Mouse (Mus musculus) midbrain, embryonic 11.5 days (tissue): ENCODE results near the gene Ccdc162. TPM values are rescaled to one million over a fixed set of nuclear protein-coding genes. Genes with fewer than 3 reads are reported as not detected.

Experiments used
- ATAC-seq: fragments of 200-750 bp; cut with Nextera tagmentation; 2 replicates; pipeline ENCODE4 v1.8.0; 2017; ENCODE audit warnings: moderate TSS enrichment, moderate library complexity; ENCODE audit not compliant: low FRiP score
- DNase-seq: peaks from one replicate; pipeline ENCODE4 v3.0.0; 2015; ENCODE audit warnings: low spot score; ENCODE audit errors: missing footprints
- H3K27ac ChIP-seq: fragments of 300-500 bp; sonication (generic); 2 replicates; pipeline ENCODE4 v1.5.1; 2014; ENCODE audit warnings: low read depth, low read length
- H3K27me3 ChIP-seq: fragments of 300-500 bp; sonication (generic); 2 replicates; pipeline ENCODE4 v1.6.1; 2014; ENCODE audit warnings: mild to moderate bottlenecking, low read length, moderate library complexity, mixed read lengths; ENCODE audit not compliant: control insufficient read depth, insufficient read depth
- H3K36me3 ChIP-seq: fragments of 300-500 bp; sonication (generic); 2 replicates; pipeline ENCODE4 v1.6.1; 2014; ENCODE audit warnings: mild to moderate bottlenecking, low read length, moderate library complexity, mixed read lengths; ENCODE audit not compliant: control insufficient read depth, insufficient read depth
- H3K4me1 ChIP-seq: fragments of 300-500 bp; sonication (generic); 2 replicates; pipeline ENCODE4 v1.6.1; 2014; ENCODE audit warnings: low read length; ENCODE audit not compliant: control insufficient read depth, insufficient read depth
- H3K4me2 ChIP-seq: fragments of 300-500 bp; sonication (generic); 2 replicates; pipeline ENCODE4 v1.6.1; 2014; ENCODE audit warnings: mild to moderate bottlenecking, moderate library complexity
- H3K4me3 ChIP-seq: fragments of 300-500 bp; sonication (generic); 2 replicates; pipeline ENCODE4 v1.5.1; 2014; ENCODE audit warnings: low read depth, low read length
- H3K9ac ChIP-seq: fragments of 300-500 bp; sonication (generic); 2 replicates; pipeline ENCODE4 v1.6.1; 2014; ENCODE audit warnings: low read length
- H3K9me3 ChIP-seq: fragments of 300-500 bp; sonication (generic); 2 replicates; pipeline ENCODE4 v1.6.1; 2016; ENCODE audit warnings: low read length; ENCODE audit not compliant: control insufficient read depth
- WGBS: fragments of 180-500 bp; shearing (Covaris S2); extraction: QIAGEN DNeasy Blood & Tissue Kit; methylation state at CpG from one replicate; pipeline ENCODE4 v1.1.7; 2014; 5-methylcytosine and 5-hydroxymethylcytosine counted together
- polyA plus RNA-seq: library from polyadenylated mRNA; unstranded; fragments of >200 nt; fragmentation: Nextera tagmentation; extraction: Ambion mirVana; gene quantifications from 2 replicates; pipeline ENCODE4 v1.2.1, GENCODE M21; 2014

The Ccdc162 gene
- polyA plus RNA-seq, 1 experiment from 2014 or later = 0.33 TPM

DNA sequence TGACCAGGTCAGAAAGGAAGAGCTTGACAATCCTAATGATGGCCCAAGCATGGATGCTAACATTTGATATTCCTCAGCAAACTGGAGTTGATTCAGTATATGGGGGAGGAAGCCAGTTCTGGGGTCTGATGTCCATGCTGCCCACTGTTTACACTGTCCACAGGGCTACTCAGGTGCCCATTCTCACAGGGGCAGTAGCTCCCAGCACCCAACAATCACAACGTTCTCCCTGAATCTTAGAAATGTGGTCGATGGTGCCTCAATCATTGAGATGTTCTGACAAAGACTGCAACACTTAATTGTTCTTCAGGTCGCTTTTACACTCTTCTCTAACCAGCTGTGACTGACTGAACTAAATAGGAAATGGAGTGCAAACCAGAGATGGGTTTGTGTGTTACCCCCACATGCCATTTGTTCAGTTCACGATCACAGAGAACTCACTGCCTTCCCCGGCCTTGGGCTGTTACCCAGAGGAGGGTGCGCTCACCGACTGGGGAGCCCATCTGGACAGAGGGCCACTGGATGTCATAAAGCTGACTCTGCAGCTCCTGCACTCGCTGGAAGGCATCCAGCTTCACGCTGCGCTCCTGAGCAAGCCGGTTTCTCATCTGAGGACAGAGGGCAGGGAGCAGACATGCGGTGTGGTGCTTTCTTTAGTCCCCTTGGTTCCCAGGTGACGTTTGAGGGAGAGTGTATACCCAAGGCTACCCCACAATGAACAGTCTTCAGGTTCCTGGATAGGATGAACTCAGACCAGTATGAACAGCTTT, 169.9 kb downstream of the Ccdc162 start:
- Histone ChIP-seq H3K4me1 (peaks cover 2% of the 10 kb centered on the region; the same call in 1 of the 2 replicates), H3K9me3 (peaks cover 4% of the 10 kb centered on the region), H3K9ac (no peak overlapping the region), H3K27ac (no peak overlapping the region), H3K27me3 (no peaks in the 10 kb centered on the region), H3K36me3 (no peaks in the 10 kb centered on the region), H3K4me2 (no peak overlapping the region), H3K4me3 (no peak overlapping the region)
- no peak for ATAC-seq
- DNase-seq = no peak
- 71% methylated on average over 13 of the region's 13 CpGs for WGBS

DNA sequence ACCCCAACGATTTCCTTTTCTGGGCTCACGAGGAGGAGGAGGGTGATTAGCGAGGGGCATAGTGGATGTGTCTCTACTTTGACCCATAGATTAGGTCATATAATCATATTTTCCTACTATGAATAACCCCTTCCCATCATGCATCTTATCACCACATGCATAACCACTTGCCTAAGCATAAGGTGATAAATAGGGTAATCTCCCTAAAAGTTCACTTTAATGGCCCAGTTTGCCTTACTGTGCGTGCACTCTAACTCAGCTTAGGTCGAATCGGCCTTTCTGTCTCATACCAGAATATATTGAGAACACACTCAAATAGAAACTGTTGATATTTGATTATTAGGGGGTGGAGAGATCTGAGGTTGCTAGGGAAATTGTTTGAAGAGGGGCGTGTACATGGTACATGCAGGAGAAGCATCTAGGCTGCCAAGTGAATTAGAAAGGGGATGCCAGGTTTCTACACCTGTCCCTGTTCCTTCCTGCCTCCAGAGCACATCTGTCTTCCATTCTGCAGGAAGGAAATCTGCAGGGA, 171.1 kb downstream of the Ccdc162 start:
- WGBS = 65% methylated on average over 7 of the region's 7 CpGs

DNA sequence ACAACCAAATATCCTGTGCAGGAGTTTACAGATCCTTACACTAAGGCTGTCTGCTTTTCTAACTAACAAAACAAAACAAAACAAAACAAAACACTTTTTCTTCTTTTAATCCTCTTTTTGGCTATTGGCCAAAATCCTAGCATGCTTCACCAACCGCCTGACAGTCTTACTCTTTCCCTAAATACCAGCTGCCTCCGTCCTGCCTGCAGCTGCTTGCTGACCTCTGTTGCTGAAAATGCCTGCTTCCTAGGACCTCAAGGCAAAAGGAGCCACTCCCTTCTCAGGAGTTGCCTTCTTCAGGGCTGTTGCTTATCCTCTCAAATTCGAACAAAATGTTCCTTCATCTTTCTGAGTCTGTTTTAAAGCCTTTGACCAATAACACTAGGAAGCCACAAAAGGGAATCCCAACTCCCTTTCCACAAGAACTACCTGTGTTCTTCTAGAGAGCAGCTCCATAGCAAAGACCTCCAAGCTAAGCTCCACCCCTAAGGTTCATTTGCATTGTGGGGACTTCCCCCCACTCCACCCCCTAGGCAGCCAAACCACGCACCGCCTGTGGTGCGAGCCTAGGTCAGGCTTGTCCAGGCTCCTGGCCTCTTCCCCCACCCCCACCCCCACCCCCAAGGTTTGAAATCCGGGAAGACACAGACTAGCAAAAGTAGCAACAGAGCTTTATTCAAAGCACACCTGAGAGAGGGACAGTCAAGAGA, 171.8 kb downstream of the Ccdc162 start:
- Histone ChIP-seq H3K9me3 (peaks cover 4% of the 10 kb centered on the region), H3K36me3 (no peaks in the 10 kb centered on the region), H3K4me1 (peaks cover 2% of the 10 kb centered on the region; the same call in 1 of the 2 replicates), H3K4me2 (no peak overlapping the region), H3K27ac (no peak overlapping the region), H3K9ac (no peak overlapping the region), H3K27me3 (no peaks in the 10 kb centered on the region), H3K4me3 (no peak overlapping the region)
- no peak for ATAC-seq
- no peak for DNase-seq
- under 1% methylated on average over 7 of the region's 7 CpGs for WGBS

More for the DNA sequence above, 171.1 kb downstream of the Ccdc162 start:
- Histone ChIP-seq H3K4me2 (no peak overlapping the region), H3K4me3 (no peak overlapping the region), H3K27ac (no peak overlapping the region), H3K9ac (no peak overlapping the region), H3K36me3 (no peaks in the 10 kb centered on the region), H3K4me1 (peaks cover 2% of the 10 kb centered on the region; the same call in 1 of the 2 replicates), H3K9me3 (peaks cover 4% of the 10 kb centered on the region), H3K27me3 (no peaks in the 10 kb centered on the region)
- no peak for DNase-seq
- no peak for ATAC-seq

DNA sequence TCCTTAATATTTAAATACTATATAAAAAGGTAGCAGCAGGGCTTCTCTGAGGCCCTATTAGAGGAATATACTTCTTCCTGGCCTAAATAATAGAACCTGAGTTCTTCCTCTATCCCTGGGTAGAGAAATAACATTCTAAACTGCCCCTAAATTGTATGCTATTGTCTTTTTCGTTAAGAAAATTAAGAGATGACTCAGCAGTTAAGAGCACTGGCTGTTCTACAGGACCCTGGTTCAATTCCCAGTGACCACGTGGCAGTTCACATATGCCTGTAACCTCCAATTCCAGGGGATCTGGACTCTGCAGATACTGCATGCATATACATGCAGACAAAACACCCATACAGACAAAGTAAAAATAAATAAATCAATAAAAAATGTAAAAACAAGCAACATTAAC, 172.6 kb downstream of the Ccdc162 start:
- H3K4me1 ChIP-seq = peaks cover 2% of the 10 kb centered on the region; the same call in 1 of the 2 replicates
- H3K27me3 ChIP-seq = no peaks in the 10 kb centered on the region
- no peak for DNase-seq
- 82% methylated on average over 2 of the region's 2 CpGs for WGBS
- ATAC-seq = no peak
- no peak overlapping the region for H3K4me2 ChIP-seq
- H3K9ac ChIP-seq = no peak overlapping the region
- H3K9me3 ChIP-seq = no peaks in the 10 kb centered on the region
- H3K27ac ChIP-seq = no peak overlapping the region
- H3K4me3 ChIP-seq = no peak overlapping the region
- no peaks in the 10 kb centered on the region for H3K36me3 ChIP-seq

DNA sequence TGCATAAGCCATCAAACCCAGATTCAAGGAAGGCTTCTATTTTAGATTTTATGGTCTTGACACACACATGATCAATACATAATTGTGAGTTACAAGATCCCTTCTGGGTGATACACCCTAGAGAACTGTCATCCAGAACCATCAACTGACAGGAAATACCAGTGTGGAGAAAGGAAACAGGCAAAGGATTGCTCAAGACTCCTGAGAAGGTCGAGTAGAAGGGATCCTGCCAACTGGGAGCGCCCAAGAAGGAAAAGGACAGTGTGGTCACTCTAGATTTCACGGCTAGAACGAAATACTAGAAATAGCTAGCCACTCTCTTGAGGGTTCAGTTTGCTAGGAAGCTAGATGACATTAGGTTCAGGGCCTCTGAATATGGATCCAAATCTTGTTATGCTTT, 173.0 kb downstream of the Ccdc162 start:
- DNase-seq (peak; percentile 68), ATAC-seq (no peak)
- Histone ChIP-seq H3K4me3 (no peak overlapping the region), H3K27me3 (no peaks in the 10 kb centered on the region), H3K36me3 (no peaks in the 10 kb centered on the region), H3K27ac (no peak overlapping the region), H3K4me1 (peaks cover 2% of the 10 kb centered on the region; the same call in 1 of the 2 replicates), H3K9ac (no peak overlapping the region), H3K9me3 (no peaks in the 10 kb centered on the region), H3K4me2 (no peak overlapping the region)
- WGBS = 83% methylated on average over 4 of the region's 4 CpGs

DNA sequence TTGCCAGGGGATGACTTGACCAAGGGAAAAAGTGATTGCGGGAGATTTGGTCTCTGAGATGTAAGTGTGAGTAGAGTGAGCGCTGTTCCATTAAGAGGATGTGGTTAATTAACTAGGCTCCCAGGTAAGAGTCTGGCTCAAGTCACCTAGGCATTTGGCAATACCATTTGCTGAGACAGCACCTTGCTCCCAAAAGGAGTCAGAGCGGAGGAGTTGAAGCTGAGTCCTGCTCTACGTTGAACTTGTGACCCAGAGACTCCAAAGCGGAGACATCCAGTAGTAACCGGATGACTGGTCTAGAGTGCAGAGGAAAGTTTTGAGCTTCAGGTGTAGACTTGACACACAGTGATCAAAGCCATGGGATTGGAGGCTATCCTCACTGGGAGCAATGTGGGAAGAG, 174.4 kb downstream of the Ccdc162 start:
- Histone ChIP-seq H3K9ac (no peak overlapping the region), H3K4me3 (no peak overlapping the region), H3K27me3 (no peaks in the 10 kb centered on the region), H3K36me3 (no peaks in the 10 kb centered on the region), H3K4me2 (no peak overlapping the region), H3K4me1 (peaks cover 2% of the 10 kb centered on the region; the same call in 1 of the 2 replicates), H3K27ac (no peak overlapping the region), H3K9me3 (no peaks in the 10 kb centered on the region)
- WGBS = 96% methylated on average over 6 of the region's 6 CpGs
- no peak for ATAC-seq
- DNase-seq = no peak

DNA sequence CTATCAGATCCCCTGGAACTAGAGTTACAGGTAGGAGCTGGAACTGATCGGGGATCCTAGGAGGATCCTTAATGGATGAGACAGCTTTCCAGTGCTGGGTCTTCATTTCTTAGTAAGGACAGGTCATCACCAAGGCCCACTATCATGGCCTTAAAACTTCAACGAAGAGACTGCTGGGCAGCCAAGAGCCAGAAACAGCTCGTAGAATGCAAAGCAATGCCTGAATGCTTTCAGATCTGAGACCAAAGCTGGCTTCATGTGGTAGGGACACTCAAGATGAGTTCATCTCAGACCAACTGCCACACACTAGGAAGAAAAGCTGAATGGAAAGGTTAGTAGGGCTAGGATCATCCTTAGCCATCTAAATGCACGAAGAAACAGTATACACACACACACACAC, 177.4 kb downstream of the Ccdc162 start:
- no peak overlapping the region for H3K9ac ChIP-seq
- WGBS = 96% methylated on average over 4 of the region's 4 CpGs
- no peaks in the 10 kb centered on the region for H3K4me1 ChIP-seq
- DNase-seq (peak; percentile 26), ATAC-seq (no peak)
- peaks cover 3% of the 10 kb centered on the region; the same call in 1 of the 2 replicates for H3K36me3 ChIP-seq
- H3K27ac ChIP-seq = no peak overlapping the region
- no peaks in the 10 kb centered on the region for H3K27me3 ChIP-seq
- no peak overlapping the region for H3K4me3 ChIP-seq
- H3K9me3 ChIP-seq = no peaks in the 10 kb centered on the region
- no peak overlapping the region for H3K4me2 ChIP-seq

DNA sequence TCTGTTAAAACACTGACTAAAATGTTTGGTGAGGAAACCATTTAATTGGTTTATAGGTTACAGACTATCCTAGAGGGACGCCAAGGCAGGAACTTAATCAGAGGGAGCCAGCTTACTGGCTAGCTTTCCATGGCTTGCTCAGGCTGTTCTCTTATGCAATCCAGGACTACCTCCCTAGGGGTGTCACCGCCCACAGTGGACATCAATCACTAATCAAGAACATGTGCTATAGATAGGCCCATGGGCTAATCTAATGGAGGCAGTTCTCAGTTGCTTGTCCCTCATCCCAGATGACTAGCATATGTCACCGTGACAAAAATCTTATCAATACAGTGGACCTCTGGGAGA, 178.5 kb downstream of the Ccdc162 start:
- H3K27me3 ChIP-seq = no peaks in the 10 kb centered on the region
- H3K9me3 ChIP-seq = no peaks in the 10 kb centered on the region
- H3K4me1 ChIP-seq = no peaks in the 10 kb centered on the region
- DNase-seq (no peak), ATAC-seq (no peak)
- 91% methylated on average over 3 of the region's 3 CpGs for WGBS
- no peak overlapping the region for H3K9ac ChIP-seq
- H3K4me3 ChIP-seq = no peak overlapping the region
- H3K27ac ChIP-seq = no peak overlapping the region
- no peak overlapping the region for H3K4me2 ChIP-seq
- peaks cover 7% of the 10 kb centered on the region; the same call in 1 of the 2 replicates for H3K36me3 ChIP-seq
